Mouse (Mus musculus) small intestine, adult 2 months (tissue): ENCODE data around the gene Ccnk.

Experiments
- CTCF ChIP-seq: fragments of 200-500 bp; IDR thresholded peaks from 2 replicates; pipeline ENCODE4 v1.5.1; 2012; ENCODE audit warnings: low read depth, mild to moderate bottlenecking, control low read depth, inconsistent platforms, low read length, moderate library complexity, mixed read lengths; ENCODE audit not compliant: insufficient replicate concordance, insufficient read length; ENCODE audit errors: extremely low read depth
- POLR2A ChIP-seq: fragments of 200-500 bp; IDR thresholded peaks from 2 replicates; pipeline ENCODE4 v1.6.1; 2012; ENCODE audit warnings: low read depth, mild to moderate bottlenecking, control low read depth, inconsistent platforms, low read length, moderate library complexity

DNA sequence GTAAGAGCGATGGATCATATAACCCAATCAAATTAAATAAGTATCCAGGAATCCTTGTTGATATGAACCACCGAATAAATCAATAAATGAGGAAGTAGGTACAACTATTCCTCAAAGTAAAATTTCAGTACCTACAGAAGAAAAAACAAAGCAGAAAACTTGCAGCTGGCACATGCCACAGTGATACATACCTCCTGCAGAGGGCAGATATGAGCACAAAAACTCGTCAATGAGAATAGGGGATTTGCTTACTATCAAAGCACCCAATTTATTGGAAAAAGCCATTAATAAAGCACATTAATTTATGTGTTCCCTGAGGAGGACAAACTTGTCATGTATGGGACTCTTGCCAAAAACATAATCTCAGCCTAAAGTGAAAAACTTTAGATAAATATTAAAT, 29.6 kb upstream of the Ccnk start:
- no peak for TF ChIP-seq CTCF
- TF ChIP-seq POLR2A, result no peak
